Mouse (Mus musculus): ENCODE results near the gene Olig2.

Olig2 gene

GRCm38 (mm10) chr16:91225233-91226037 is at the start of gene Olig2:
TSS of gene Olig2 (plus strand) at chr16:91225457.
- in situ Hi-C loops (cut with MboI, MseI) = no loop called here

DNA sequence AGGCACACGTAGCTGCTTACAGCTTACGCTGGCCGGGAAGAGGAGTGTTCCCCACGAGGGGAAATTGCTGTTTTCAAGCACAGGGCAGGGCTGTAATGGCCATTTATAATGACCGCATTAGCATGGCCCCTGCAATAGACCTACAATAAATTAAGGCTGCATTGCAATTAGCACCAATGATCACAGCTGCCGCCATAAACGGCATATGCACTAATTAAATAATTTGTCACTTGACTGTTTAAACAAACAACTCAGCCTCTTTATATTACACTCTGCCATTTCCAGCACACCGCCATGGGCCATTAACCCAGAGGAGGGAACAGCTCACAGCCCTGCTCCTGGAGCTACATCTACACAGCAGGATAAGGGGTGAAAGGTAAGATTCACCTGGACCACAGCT is 49.4 kb upstream of the Olig2 start:
- in situ Hi-C loops (cut with MboI, MseI) = loop anchor here (10.0 kb wide), 1 partner anchor 249 kb away; no protein-coding TSS in a partner anchor

GRCm38 (mm10) chr16:91187046-91187445 is 38.2 kb upstream of the Olig2 start:
- in situ Hi-C loops (cut with MboI, MseI) = no loop called here

GRCm38 (mm10) chr16:91187662-91188061 is 37.6 kb upstream of the Olig2 start:
- in situ Hi-C loops (cut with MboI, MseI) = no loop called here

- in situ Hi-C loops (cut with MboI, MseI) = no loop called here
These were observed 37.0 kb upstream of the Olig2 start for GRCm38 (mm10) chr16:91188304-91188703.

GRCm38 (mm10) chr16:91191233-91191632 is 34.0 kb upstream of the Olig2 start:
- in situ Hi-C loops (cut with MboI, MseI) = no loop called here

DNA sequence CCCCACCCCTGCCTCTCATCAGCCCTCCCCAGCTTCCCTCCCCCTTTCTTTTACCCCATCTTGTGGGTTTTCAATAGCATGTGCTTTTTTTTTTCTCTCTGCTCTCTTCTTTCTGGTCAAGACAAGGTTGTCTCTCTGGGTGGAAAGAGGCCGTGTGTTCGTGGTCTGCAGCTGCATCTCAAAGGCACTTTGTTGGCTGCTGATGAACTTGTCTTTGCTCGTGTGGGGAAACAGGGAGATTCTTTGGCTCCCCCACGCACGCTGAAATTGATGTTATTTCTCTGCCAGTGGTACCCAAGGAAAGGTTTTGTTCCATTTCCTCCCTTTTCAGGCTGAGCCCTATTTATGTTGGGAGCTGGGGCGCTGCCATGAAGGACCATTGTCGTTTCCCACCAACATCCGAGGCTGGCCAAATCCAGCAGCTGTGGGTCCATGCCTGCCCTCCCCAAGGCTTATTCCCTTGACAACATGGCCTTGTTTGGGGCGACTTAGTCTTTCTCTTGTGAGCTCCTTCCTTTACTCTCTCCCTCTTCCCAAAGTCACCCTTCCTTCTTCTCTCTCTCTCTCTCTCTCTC is 33.5 kb upstream of the Olig2 start:
- in situ Hi-C loops (cut with MboI, MseI) = no loop called here

DNA sequence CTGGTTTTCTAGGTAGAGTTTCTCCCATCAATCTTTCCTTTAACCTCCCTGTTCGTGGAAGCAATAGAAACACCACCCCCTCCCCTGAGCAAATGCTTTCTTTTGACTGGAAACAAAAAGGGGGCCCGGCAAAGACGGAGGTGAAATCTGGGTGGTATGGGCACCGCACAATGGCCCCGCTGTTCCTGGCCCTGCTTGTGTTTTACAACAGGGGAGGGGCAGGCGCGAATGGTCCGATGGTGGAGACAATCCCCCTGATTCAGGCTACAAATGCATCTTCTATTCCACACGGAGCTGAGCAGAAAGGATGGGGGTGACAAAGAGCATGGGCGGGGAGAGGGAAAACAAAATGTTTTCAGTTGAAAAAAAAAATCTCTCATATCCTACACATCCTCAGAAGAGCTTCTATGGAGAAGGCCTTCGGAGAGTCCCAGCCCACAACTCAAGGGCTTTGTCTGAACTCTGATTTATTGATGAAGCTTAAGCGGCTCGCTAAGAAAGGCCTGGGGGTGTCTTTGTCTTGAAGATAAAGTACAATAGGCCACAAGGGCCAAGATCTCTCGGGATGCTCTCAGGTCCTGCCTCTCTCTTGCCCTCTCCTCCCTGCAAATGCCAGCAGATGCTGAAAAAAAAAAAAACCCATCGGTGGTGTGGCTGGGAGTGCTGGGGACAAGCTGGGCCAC is 32.4 kb upstream of the Olig2 start:
- in situ Hi-C loops (cut with MboI, MseI) = no loop called here

DNA sequence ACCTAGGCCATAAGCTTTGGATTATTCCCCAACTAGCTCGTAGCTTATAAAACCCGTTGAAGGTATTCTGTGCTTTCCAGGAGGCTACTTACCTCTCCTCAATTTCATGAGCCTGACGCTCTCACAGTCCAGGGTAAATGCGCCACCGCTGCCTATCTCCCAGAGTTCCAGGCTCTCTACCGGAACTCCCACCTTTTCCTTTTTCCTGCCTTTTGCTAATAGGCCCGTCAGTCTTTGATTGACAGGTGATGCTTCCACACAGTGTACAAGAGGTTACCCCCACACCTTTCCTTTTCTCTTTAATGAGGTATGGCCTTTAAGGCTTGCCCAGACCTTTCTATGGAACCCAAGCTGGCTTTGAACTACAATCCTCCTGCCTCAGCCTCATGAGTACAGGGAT is 25.4 kb upstream of the Olig2 start:
- in situ Hi-C loops (cut with MboI, MseI) = no loop called here

DNA sequence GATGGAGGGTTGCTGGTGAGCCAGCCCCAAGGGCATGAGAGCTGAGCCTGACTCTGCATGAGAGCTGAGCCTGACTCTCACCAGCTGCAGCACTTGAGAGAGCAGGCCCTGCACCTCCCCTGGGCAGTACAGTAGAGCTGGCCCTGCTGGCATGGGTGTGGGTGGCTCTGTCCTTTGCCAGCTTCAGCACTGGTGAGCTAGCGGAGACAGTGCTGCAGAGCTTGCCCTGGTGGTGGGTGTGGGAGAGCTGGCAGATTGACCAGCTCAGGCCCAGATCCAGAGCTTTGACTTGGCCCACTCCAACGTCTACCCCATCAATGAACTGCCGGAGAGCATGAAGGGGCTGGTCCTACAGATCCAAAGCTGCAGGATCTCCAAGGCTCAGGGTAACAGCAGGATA is 22.3 kb upstream of the Olig2 start:
- in situ Hi-C loops (cut with MboI, MseI) = no loop called here

GRCm38 (mm10) chr16:91206371-91206770 is 18.9 kb upstream of the Olig2 start:
- in situ Hi-C loops (cut with MboI, MseI) = no loop called here

DNA sequence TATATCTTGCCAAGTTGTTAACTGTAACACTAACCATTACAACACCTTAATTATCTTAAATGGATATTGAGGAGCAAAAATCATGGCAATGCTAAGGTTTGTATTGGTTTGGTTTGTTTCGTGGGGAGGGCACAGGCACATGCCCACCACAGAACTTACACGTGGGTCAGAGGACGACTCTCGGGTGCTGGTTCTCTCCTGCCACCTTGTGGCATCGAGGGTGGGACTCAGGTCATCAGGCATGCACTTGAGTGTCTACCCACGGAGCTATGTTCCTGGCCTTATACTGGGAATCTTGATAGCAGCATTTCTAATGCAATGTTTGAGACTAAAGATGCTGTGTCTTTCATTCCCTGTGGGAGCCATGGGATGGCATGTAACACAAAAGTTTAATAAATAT is 8.2 kb upstream of the Olig2 start:
- in situ Hi-C loops (cut with MboI, MseI) = no loop called here

DNA sequence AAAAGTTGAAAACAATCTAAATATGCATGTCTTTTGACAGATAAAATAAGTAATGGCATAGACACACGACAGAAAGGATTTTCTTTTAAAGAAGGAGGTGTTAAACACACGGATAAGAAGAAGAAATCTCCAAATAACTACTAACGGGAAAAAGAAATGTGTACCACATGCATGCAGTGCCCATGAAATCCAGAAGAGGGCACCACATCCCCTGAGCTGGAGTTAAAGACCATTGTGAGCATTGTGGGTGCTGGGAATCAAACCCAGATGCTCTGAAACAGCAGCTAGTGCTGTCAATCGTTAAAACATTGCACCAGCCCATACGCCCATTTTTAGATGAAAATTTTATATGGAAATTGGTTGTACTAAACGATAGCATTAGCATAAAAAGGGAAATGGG is 7.3 kb upstream of the Olig2 start:
- in situ Hi-C loops (cut with MboI, MseI) = no loop called here

DNA sequence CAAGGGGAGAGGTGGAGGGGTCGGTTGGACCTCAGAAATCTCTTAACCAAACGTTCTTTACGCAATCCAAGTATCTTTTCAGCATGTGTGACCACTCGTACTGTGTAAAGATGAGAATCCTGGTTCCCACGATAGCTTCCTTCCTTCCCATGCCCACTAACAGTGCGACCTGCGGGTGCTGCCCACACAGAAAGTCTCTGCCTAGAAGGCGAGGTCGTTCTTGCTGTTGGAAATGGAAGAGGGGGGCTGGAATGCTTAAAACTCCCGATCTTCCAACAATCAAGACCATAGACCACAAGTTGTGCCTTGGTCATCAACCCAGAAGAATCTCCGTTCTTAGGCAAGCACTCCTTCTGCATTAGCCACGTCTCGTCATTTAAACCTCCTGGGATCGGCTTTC is 6.0 kb upstream of the Olig2 start:
- in situ Hi-C loops (cut with MboI, MseI) = no loop called here

- in situ Hi-C loops (cut with MboI, MseI) = no loop called here
These were observed 3.0 kb upstream of the Olig2 start for GRCm38 (mm10) chr16:91222171-91222642.

GRCm38 (mm10) chr16:91222643-91223271 is 2.5 kb upstream of the Olig2 start:
- in situ Hi-C loops (cut with MboI, MseI) = no loop called here

GRCm38 (mm10) chr16:91223327-91224067 is 1.8 kb upstream of the Olig2 start:
- in situ Hi-C loops (cut with MboI, MseI) = no loop called here

GRCm38 (mm10) chr16:91224068-91224402 is 1.2 kb upstream of the Olig2 start:
- in situ Hi-C loops (cut with MboI, MseI) = no loop called here

- in situ Hi-C loops (cut with MboI, MseI) = no loop called here
These were observed 600 bp upstream of the Olig2 start for GRCm38 (mm10) chr16:91224481-91225232.

DNA sequence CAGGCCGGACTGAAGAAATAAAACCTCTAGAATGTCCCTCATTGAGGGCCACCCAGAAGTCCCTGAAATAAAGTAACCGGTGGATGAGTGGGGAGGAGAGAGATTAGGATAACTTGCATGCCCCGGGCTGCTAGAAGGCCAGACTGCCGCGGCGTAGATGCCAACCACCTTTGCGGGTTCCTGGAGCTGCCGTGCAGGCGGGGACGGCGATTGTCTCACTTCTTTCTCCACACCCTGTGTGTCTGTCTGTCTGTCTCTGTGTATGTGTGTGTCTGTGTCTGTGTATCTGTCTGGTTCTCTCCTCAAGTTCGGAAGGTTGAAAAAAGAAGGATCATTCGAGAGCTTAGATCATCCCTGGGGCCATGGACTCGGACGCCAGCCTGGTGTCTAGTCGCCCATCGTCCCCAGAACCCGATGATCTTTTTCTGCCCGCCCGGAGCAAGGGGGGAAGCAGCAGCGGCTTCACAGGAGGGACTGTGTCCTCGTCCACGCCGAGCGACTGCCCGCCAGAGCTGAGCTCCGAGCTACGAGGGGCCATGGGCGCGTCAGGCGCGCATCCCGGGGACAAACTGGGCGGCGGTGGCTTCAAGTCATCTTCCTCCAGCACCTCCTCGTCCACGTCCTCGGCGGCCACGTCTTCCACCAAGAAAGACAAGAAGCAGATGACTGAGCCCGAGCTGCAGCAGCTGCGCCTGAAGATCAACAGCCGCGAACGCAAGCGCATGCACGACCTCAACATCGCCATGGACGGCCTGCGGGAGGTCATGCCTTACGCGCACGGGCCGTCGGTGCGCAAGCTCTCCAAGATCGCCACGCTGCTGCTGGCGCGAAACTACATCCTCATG is 1.0 kb downstream of the Olig2 start:
- in situ Hi-C loops (cut with MboI, MseI) = no loop called here
